Mouse (Mus musculus) MEL (cell line): Measurements from ENCODE around the gene Mgll. TPM values are rescaled to one million over a fixed set of nuclear protein-coding genes. Genes with fewer than 3 reads are reported as not detected.

Experiments
- DNase-seq: peaks from one replicate; pipeline ENCODE4 v3.0.0; 2011; ENCODE audit warnings: low read depth, low spot score
- H3K27ac ChIP-seq: 2 replicates; pipeline ENCODE4 v1.5.1; 2012; ENCODE audit warnings: low read depth, mild to moderate bottlenecking, control low read depth, low read length, moderate library complexity; ENCODE audit not compliant: control insufficient read depth
- H3K27me3 ChIP-seq, 2 experiments: fragments of 150-350 bp in 1 of 2; sonication (generic) in 1 of 2; 2 replicates each; pipeline ENCODE4 v1.6.1; 2012; ENCODE audit warnings: low read length in 2 of 2, mild to moderate bottlenecking in 2 of 2, improper control_type of control experiment in 1 of 2, moderate library complexity in 1 of 2; ENCODE audit not compliant: insufficient read depth in 2 of 2, control insufficient read depth in 1 of 2
- H3K36me3 ChIP-seq, 2 experiments: 2 replicates each; pipeline ENCODE4 v1.6.1; 2012 to 2014; ENCODE audit warnings: low read length in 2 of 2, improper control_type of control experiment in 1 of 2, inconsistent platforms in 1 of 2, mild to moderate bottlenecking in 1 of 2; ENCODE audit not compliant: insufficient read depth in 2 of 2, control insufficient read depth in 1 of 2
- H3K4me1 ChIP-seq, 2 experiments: fragments of 150-350 bp in 1 of 2; sonication (generic) in 1 of 2; 2 replicates each; pipeline ENCODE4 v1.6.1; 2012; ENCODE audit warnings: low read length in 2 of 2, improper control_type of control experiment in 1 of 2, mild to moderate bottlenecking in 1 of 2; ENCODE audit not compliant: insufficient read depth in 2 of 2, control insufficient read depth in 1 of 2
- H3K4me3 ChIP-seq, 2 experiments: fragments of 150-350 bp in 1 of 2; sonication (generic) in 1 of 2; 2 replicates each; pipeline ENCODE4 v1.5.1; 2012; ENCODE audit warnings: low read depth in 2 of 2, low read length in 2 of 2, mild to moderate bottlenecking in 2 of 2, moderate library complexity in 2 of 2, control low read depth in 1 of 2, improper control_type of control experiment in 1 of 2; ENCODE audit not compliant: control insufficient read depth in 1 of 2, insufficient read depth in 1 of 2
- H3K79me2 ChIP-seq: 2 replicates; pipeline ENCODE4 v1.6.1; 2012; ENCODE audit warnings: mild to moderate bottlenecking, low read length, moderate library complexity; ENCODE audit not compliant: control insufficient read depth, poor library complexity, insufficient read depth
- H3K9ac ChIP-seq: 2 replicates; pipeline ENCODE4 v1.6.1; 2012; ENCODE audit warnings: low read depth, mild to moderate bottlenecking, control low read depth, low read length, moderate library complexity; ENCODE audit not compliant: control insufficient read depth, poor library complexity, severe bottlenecking
- H3K9me3 ChIP-seq: fragments of 150-350 bp; sonication (generic); replicated peaks from 2 replicates; pipeline ENCODE4 v1.6.1; 2012; ENCODE audit warnings: mild to moderate bottlenecking, low read length, improper control_type of control experiment, moderate library complexity; ENCODE audit not compliant: insufficient read depth
- CTCF ChIP-seq, 3 experiments: IDR thresholded peaks in 2 of 3; conservative IDR thresholded peaks in 1 of 3; 2 replicates each; pipeline ENCODE4 v1.5.1; 2011 to 2012; ENCODE audit warnings: low read length in 3 of 3, low read depth in 2 of 3, mild to moderate bottlenecking in 2 of 3, improper control_type of control experiment in 1 of 3, inconsistent platforms in 1 of 3, mixed read lengths in 1 of 3, moderate library complexity in 1 of 3; ENCODE audit not compliant: control insufficient read depth in 1 of 3, insufficient read depth in 1 of 3, poor library complexity in 1 of 3, severe bottlenecking in 1 of 3
- ELF1 ChIP-seq: IDR thresholded peaks from 2 replicates; pipeline ENCODE4 v1.6.1; 2014; ENCODE audit warnings: low read depth, mild to moderate bottlenecking, inconsistent platforms, low read length, improper control_type of control experiment, moderate library complexity
- EP300 ChIP-seq, 2 experiments: IDR thresholded peaks; 2 replicates each; pipeline ENCODE4 v1.6.1; 2011; ENCODE audit warnings: improper control_type of control experiment in 2 of 2, low read length in 2 of 2, low read depth in 1 of 2, mild to moderate bottlenecking in 1 of 2
- HCFC1 ChIP-seq: IDR thresholded peaks from 2 replicates; pipeline ENCODE4 v1.6.1; 2012; ENCODE audit warnings: low read depth, mild to moderate bottlenecking, inconsistent platforms, low read length, improper control_type of control experiment, moderate library complexity
- MAZ ChIP-seq: IDR thresholded peaks from 2 replicates; pipeline ENCODE4 v1.6.1; 2012; ENCODE audit warnings: low read depth, mild to moderate bottlenecking, inconsistent platforms, low read length, improper control_type of control experiment
- MXI1 ChIP-seq: IDR thresholded peaks from 2 replicates; pipeline ENCODE4 v1.6.1; 2011; ENCODE audit warnings: mild to moderate bottlenecking, low read depth, low read length, improper control_type of control experiment
- NRF1 ChIP-seq: IDR thresholded peaks from 2 replicates; pipeline ENCODE4 v1.6.1; 2014; ENCODE audit warnings: low read depth, mild to moderate bottlenecking, inconsistent platforms, low read length, improper control_type of control experiment, moderate library complexity; ENCODE audit not compliant: poor library complexity, insufficient read depth, severe bottlenecking
- POLR2AphosphoS2 ChIP-seq: IDR thresholded peaks from 2 replicates; pipeline ENCODE4 v1.6.1; 2011; ENCODE audit warnings: low read length, improper control_type of control experiment
- RCOR1 ChIP-seq: IDR thresholded peaks from 2 replicates; pipeline ENCODE4 v1.6.1; 2012; ENCODE audit warnings: low read depth, mild to moderate bottlenecking, inconsistent platforms, low read length, improper control_type of control experiment
- SMC3 ChIP-seq: IDR thresholded peaks from 2 replicates; pipeline ENCODE4 v1.6.1; 2011; ENCODE audit warnings: low read depth, low read length, improper control_type of control experiment
- TAL1 ChIP-seq: IDR thresholded peaks from 2 replicates; pipeline ENCODE4 v1.6.1; 2012; ENCODE audit warnings: mild to moderate bottlenecking, inconsistent platforms, low read length, moderate library complexity, mixed read lengths
- TCF12 ChIP-seq: IDR thresholded peaks from 2 replicates; pipeline ENCODE4 v1.6.1; 2014; ENCODE audit warnings: low read depth, mild to moderate bottlenecking, inconsistent platforms, low read length, improper control_type of control experiment, moderate library complexity
- USF1 ChIP-seq: IDR thresholded peaks from 2 replicates; pipeline ENCODE4 v1.6.1; 2014; ENCODE audit warnings: low read depth, mild to moderate bottlenecking, inconsistent platforms, low read length, improper control_type of control experiment, moderate library complexity
- ZMIZ1 ChIP-seq: IDR thresholded peaks from 2 replicates; pipeline ENCODE4 v1.6.1; 2012; ENCODE audit warnings: low read depth, mild to moderate bottlenecking, inconsistent platforms, low read length, improper control_type of control experiment, moderate library complexity
- polyA plus RNA-seq, 2 experiments: library from polyadenylated mRNA; stranded (reverse) in 1 of 2; unstranded in 1 of 2; fragments of >175 nt in 1 of 2; fragments of >200 nt in 1 of 2; gene quantifications; 2 replicates each; pipeline versions ENCODE4 v1.2.1 to v1.2.4; 2012; ENCODE audit warnings: low replicate concordance in 2 of 2, low read depth in 1 of 2; ENCODE audit not compliant: insufficient read length in 2 of 2, insufficient read depth in 1 of 2, missing spikeins in 1 of 2
- total RNA-seq: library from RNA; depleted of rRNA; stranded (reverse); fragments of 300-350 nt; gene quantifications from 2 replicates; pipeline ENCODE4 v1.2.3, GENCODE M21; 2012

Mgll gene
- total and polyA plus RNA-seq, 3 experiments: not detected

GRCm38 (mm10) chr6:88843781-88844725, 119.8 kb downstream of the Mgll start:
- Histone ChIP-seq H3K79me2 (no peaks in the 10 kb centered on the region; the same call in 1 of the 2 replicates), H3K4me1 (peaks cover 2 to 6% of the 10 kb centered on the region in 2 experiments; a peak in 2 of 4 replicates), H3K27ac (no peak overlapping the region), H3K9me3 (no peaks in the 10 kb centered on the region), H3K9ac (no peak overlapping the region), H3K36me3 (no peaks in the 10 kb centered on the region), H3K27me3 (peaks cover 1 to 2% of the 10 kb centered on the region in 2 experiments; a peak in 2 of 4 replicates), H3K4me3 (no peak overlapping the region)
- no peak for TF ChIP-seq CTCF (IDR thresholded peaks at IDR 0.05 in 2 of 3, conservative IDR thresholded peaks at IDR 0.05 in 1 of 3; ENCODE audit: control insufficient read depth in 1 of 3, insufficient read depth in 1 of 3, low read depth in 2 of 3, low read length in 3 of 3, poor library complexity in 1 of 3, severe bottlenecking in 1 of 3)
- no peak for TF ChIP-seq POLR2AphosphoS2
- TF ChIP-seq MXI1: no peak
- TF ChIP-seq RCOR1: no peak
- no peak for TF ChIP-seq TCF12
- no peak for TF ChIP-seq USF1
- no peak for TF ChIP-seq MAZ
- no peak for TF ChIP-seq HCFC1
- TF ChIP-seq SMC3: no peak
- TF ChIP-seq ZMIZ1: no peak
- no peak for TF ChIP-seq ELF1
- TF ChIP-seq TAL1: no peak
- TF ChIP-seq NRF1: no peak
- TF ChIP-seq EP300 (IDR thresholded peaks at IDR 0.05; ENCODE audit: low read depth in 1 of 2, low read length in 2 of 2): no peak
- no peak for DNase-seq

- H3K79me2 ChIP-seq: no peaks in the 10 kb centered on the region; the same call in 1 of the 2 replicates
- peaks cover 2 to 6% of the 10 kb centered on the region in 2 experiments; a peak in 2 of 4 replicates for H3K4me1 ChIP-seq
- no peak overlapping the region for H3K4me3 ChIP-seq
- TF ChIP-seq MAZ: no peak
- no peaks in the 10 kb centered on the region for H3K36me3 ChIP-seq
- no peak overlapping the region for H3K27ac ChIP-seq
- H3K27me3 ChIP-seq: peaks cover 1 to 2% of the 10 kb centered on the region in 2 experiments; a peak in 2 of 4 replicates
- H3K9me3 ChIP-seq: no peaks in the 10 kb centered on the region
- no peak overlapping the region for H3K9ac ChIP-seq
- no peak for DNase-seq
Measured at GRCm38 (mm10) chr6:88844901-88845565, 120.8 kb downstream of the Mgll start.
